Mouse (Mus musculus): ENCODE measurements at regions not wholly inside any gene's neighbourhood (a gene's known extent, or its start where the extent isn't known, plus 50 kb on each side); places are given as distances from the start of the nearest gene placed in this dataset.
"Not testable (repeated sequence)": the region's sequence is repeated elsewhere in the genome, so short reads cannot be mapped to it uniquely, and the experiment has no call there.

GRCm38 (mm10) chr9:5663886-5664285 lies 318.7 kb downstream of the Casp12 start:
- no peak for DNase-seq (ENCODE audit: extremely low spot score in 1 of 2, low spot score in 2 of 2)
- intact Hi-C loops (cut with DNase I), result no loop called here

GRCm38 (mm10) chr9:5673551-5673950 lies 328.3 kb downstream of the Casp12 start:
- intact Hi-C loops (cut with DNase I), result no loop called here
- no peak for DNase-seq (ENCODE audit: extremely low spot score in 1 of 2, low spot score in 2 of 2)

- no peak for DNase-seq (ENCODE audit: extremely low spot score in 1 of 2, low spot score in 2 of 2)
Observed at GRCm38 (mm10) chr9:5708482-5708881, 363.3 kb downstream of the Casp12 start.

GRCm38 (mm10) chr9:5709480-5709879 lies 364.2 kb downstream of the Casp12 start:
- no peak for DNase-seq (ENCODE audit: extremely low spot score in 1 of 2, low spot score in 2 of 2)
- intact Hi-C loops (cut with DNase I), result no loop called here

More at GRCm38 (mm10) chr9:5708482-5708881, 363.3 kb downstream of the Casp12 start:
- intact Hi-C loops (cut with DNase I), result no loop called here

- DNase-seq (ENCODE audit: extremely low spot score in 1 of 2, low spot score in 2 of 2); intact Hi-C loops (cut with DNase I): not testable (repeated sequence)
Observed at GRCm38 (mm10) chr9:5718585-5718984, 373.4 kb downstream of the Casp12 start.

GRCm38 (mm10) chr9:5728843-5729242 lies 383.6 kb downstream of the Casp12 start:
- DNase-seq (ENCODE audit: extremely low spot score in 1 of 2, low spot score in 2 of 2), result no peak
- intact Hi-C loops (cut with DNase I), result no loop called here

- no peak for DNase-seq (ENCODE audit: extremely low spot score in 1 of 2, low spot score in 2 of 2)
- intact Hi-C loops (cut with DNase I), result no loop called here
Observed at GRCm38 (mm10) chr9:5752686-5753301, 407.6 kb downstream of the Casp12 start.

GRCm38 (mm10) chr9:5753785-5754184 lies 408.6 kb downstream of the Casp12 start:
- intact Hi-C loops (cut with DNase I), result no loop called here
- no peak for DNase-seq (ENCODE audit: extremely low spot score in 1 of 2, low spot score in 2 of 2)

GRCm38 (mm10) chr9:5761215-5761614 lies 407.2 kb upstream of the Pdgfd start:
- intact Hi-C loops (cut with DNase I), result no loop called here
- no peak for DNase-seq (ENCODE audit: extremely low spot score in 1 of 2, low spot score in 2 of 2)

- intact Hi-C loops (cut with DNase I), result no loop called here
- peak in 1 of 2 experiments; percentile 11 for DNase-seq (ENCODE audit: extremely low spot score in 1 of 2, low spot score in 2 of 2)
Observed at GRCm38 (mm10) chr9:5769927-5770326, 398.5 kb upstream of the Pdgfd start.

- intact Hi-C loops (cut with DNase I), result no loop called here
- DNase-seq (ENCODE audit: extremely low spot score in 1 of 2, low spot score in 2 of 2), result no peak
Observed at GRCm38 (mm10) chr9:5771158-5771557, 397.2 kb upstream of the Pdgfd start.

All from left cerebral cortex, postnatal 10 days (tissue).